Comparison of ENCODE assay signal across 23 mouse cellular contexts in genomic region chr2:132592126-132592525, GRCm38 (mm10).
"Had no signal": no experiment of that assay in that cellular context is flagged by ENCODE, and none has a peak within 500 bp of the region (broad histone marks: within the 10 kb centered on the region; RNA-seq: fewer than 3 reads in every experiment).

No protein-coding gene starts in this region.

- H3K9ac ChIP-seq: limb, embryonic 12.5 days; limb, embryonic 15.5 days; liver, embryonic 14.5 days; lung, embryonic 15.5 days; midbrain, embryonic 12.5 days; midbrain, embryonic 15.5 days had no signal

- H3K27me3 ChIP-seq: limb, embryonic 12.5 days; limb, embryonic 15.5 days; lung, embryonic 15.5 days; midbrain, embryonic 12.5 days; midbrain, embryonic 15.5 days had no signal

- DNase-seq: kidney, adult 18-20 months; kidney, adult 9 months; kidney, postnatal 14 days; left cerebral cortex, postnatal 4 days; lung, adult 18-20 months; lung, postnatal 10 days; lung, postnatal 36 days; right cerebral cortex, adult 18-20 months; right cerebral cortex, postnatal 14 days; right cerebral cortex, postnatal 4 days; thymus, adult 2 months; thymus, postnatal 14 days; thymus, postnatal 4 days had no signal

- H3K36me3 ChIP-seq: limb, embryonic 12.5 days; limb, embryonic 15.5 days; lung, embryonic 15.5 days; midbrain, embryonic 12.5 days; midbrain, embryonic 15.5 days had no signal

- ATAC-seq: intestine, embryonic 16.5 days; midbrain, embryonic 15.5 days had no signal

- H3K4me2 ChIP-seq: limb, embryonic 12.5 days; limb, embryonic 15.5 days; lung, embryonic 15.5 days; midbrain, embryonic 12.5 days; midbrain, embryonic 15.5 days had no signal

- H3K27ac ChIP-seq: layer of hippocampus, adult 2 months; limb, embryonic 12.5 days; limb, embryonic 15.5 days; liver, embryonic 14.5 days; lung, embryonic 15.5 days; midbrain, embryonic 12.5 days; midbrain, embryonic 15.5 days; stomach, postnatal 0 days had no signal

- H3K9me3 ChIP-seq: limb, embryonic 12.5 days; limb, embryonic 15.5 days; lung, embryonic 15.5 days; midbrain, embryonic 12.5 days; midbrain, embryonic 15.5 days had no signal

- H3K4me3 ChIP-seq: layer of hippocampus, adult 2 months; limb, embryonic 12.5 days; limb, embryonic 15.5 days; lung, embryonic 15.5 days; midbrain, embryonic 12.5 days; midbrain, embryonic 15.5 days; myocyte had no signal

- H3K4me1 ChIP-seq: midbrain, embryonic 12.5 days; midbrain, embryonic 15.5 days had no signal
